Mouse (Mus musculus) heart, adult 2 months (tissue): ENCODE data around the gene Lysmd1. TPM values are rescaled to one million over a fixed set of nuclear protein-coding genes. Genes with fewer than 3 reads are reported as not detected.

Experiments
- DNase-seq, 2 experiments: peaks; one replicate each; pipeline ENCODE4 v3.0.0; 2021
- H3K27ac ChIP-seq: fragments of 200-600 bp; 2 replicates; pipeline ENCODE4 v1.8.1; 2022
- H3K27me3 ChIP-seq: fragments of 200-500 bp; 2 replicates; pipeline ENCODE4 v1.6.1; 2012; ENCODE audit warnings: mild to moderate bottlenecking, low read length, inconsistent platforms, mixed read lengths; ENCODE audit not compliant: control insufficient read depth, insufficient read depth
- H3K36me3 ChIP-seq: fragments of 200-500 bp; 2 replicates; pipeline ENCODE4 v1.6.1; 2012; ENCODE audit warnings: low read length, inconsistent platforms; ENCODE audit not compliant: control insufficient read depth, insufficient read depth
- H3K4me1 ChIP-seq: fragments of 200-500 bp; 2 replicates; pipeline ENCODE4 v1.6.1; 2011; ENCODE audit warnings: low read length; ENCODE audit not compliant: control insufficient read depth, insufficient read depth
- H3K4me3 ChIP-seq: fragments of 200-600 bp; 2 replicates; pipeline ENCODE4 v1.8.1; 2022
- H3K79me2 ChIP-seq: fragments of 200-500 bp; replicated peaks from 2 replicates; pipeline ENCODE4 v1.6.1; 2012; ENCODE audit warnings: mild to moderate bottlenecking, inconsistent platforms, low read length, moderate library complexity, mixed read lengths; ENCODE audit not compliant: control insufficient read depth, insufficient read depth
- H3K9ac ChIP-seq: fragments of 200-500 bp; 2 replicates; pipeline ENCODE4 v1.6.1; 2012; ENCODE audit warnings: low read depth, mild to moderate bottlenecking, control low read depth, inconsistent platforms, low read length, mixed read lengths
- CTCF ChIP-seq: fragments of 200-600 bp; IDR thresholded peaks from 2 replicates; pipeline ENCODE4 v1.8.1; 2022; ENCODE audit warnings: antibody characterized with exemption, mild to moderate bottlenecking, moderate library complexity
- EP300 ChIP-seq: fragments of 200-500 bp; IDR thresholded peaks from 2 replicates; pipeline ENCODE4 v1.6.1; 2011; ENCODE audit warnings: low read depth, low read length, control low read depth; ENCODE audit not compliant: insufficient read depth
- POLR2A ChIP-seq: fragments of 200-500 bp; IDR thresholded peaks from 2 replicates; pipeline ENCODE4 v1.6.1; 2011; ENCODE audit warnings: mild to moderate bottlenecking, low read depth, low read length, control low read depth; ENCODE audit not compliant: insufficient read depth
- WGBS: fragments of 180-500 bp; shearing (Covaris S2); methylation state at CpG from one replicate; pipeline ENCODE4 v1.1.7; 2018; 5-methylcytosine and 5-hydroxymethylcytosine counted together
- intact Hi-C: fragments of 180-260 bp; cut with DNase I; formaldehyde crosslinking; loops from one replicate; pipeline ENCODE4 v1.15.1; 2025
- microRNA-seq, 2 experiments: library from miRNA; unstranded; fragments of <30 nt; microRNA quantifications; one replicate each; pipeline ENCODE4 v1.2.0; 2021
- polyA plus RNA-seq: library from polyadenylated mRNA; depleted of rRNA; stranded (reverse); fragments of >200 nt; gene quantifications from 2 replicates; pipeline ENCODE4 v1.2.3, GENCODE M21; 2012; rRNA removed
- total RNA-seq, 2 experiments: library from RNA; stranded (reverse); gene quantifications; 2 replicates each; pipeline ENCODE4 v1.2.3; 2021

Gene Lysmd1
- total and polyA plus RNA-seq, 3 experiments = 4.5 to 6.3 (median 5.8) TPM

- DNase-seq = no peak
- H3K27ac ChIP-seq = no peak overlapping the region
- H3K4me3 ChIP-seq = no peak overlapping the region
- H3K36me3 ChIP-seq = no peaks in the 10 kb centered on the region
- no peak overlapping the region for H3K9ac ChIP-seq
- H3K4me1 ChIP-seq = no peaks in the 10 kb centered on the region
- intact Hi-C loops = no loop called here
- H3K27me3 ChIP-seq = no peaks in the 10 kb centered on the region
- 62% methylated on average over 3 of the region's 3 CpGs for whole genome bisulfite sequencing
- no peaks in the 10 kb centered on the region for H3K79me2 ChIP-seq
- TF ChIP-seq POLR2A (no peak), CTCF (no peak), EP300 (no peak)
Observed at GRCm38 (mm10) chr3:95179890-95180289, 46.0 kb downstream of the Lysmd1 start.

GRCm38 (mm10) chr3:95181841-95182240 lies 48.0 kb downstream of the Lysmd1 start:
- no peaks in the 10 kb centered on the region for H3K27me3 ChIP-seq
- H3K4me1 ChIP-seq = no peaks in the 10 kb centered on the region
- no peak overlapping the region for H3K9ac ChIP-seq
- H3K79me2 ChIP-seq = no peaks in the 10 kb centered on the region
- no peak for DNase-seq
- intact Hi-C loops = no loop called here
- no peak overlapping the region for H3K4me3 ChIP-seq
- no peak for TF ChIP-seq EP300
- TF ChIP-seq CTCF = no peak
- no peak for TF ChIP-seq POLR2A
- H3K36me3 ChIP-seq = no peaks in the 10 kb centered on the region
- 48% methylated on average over 1 of the region's 1 CpGs for WGBS
- no peak overlapping the region for H3K27ac ChIP-seq

- WGBS = 69% methylated on average over 9 of the region's 9 CpGs
- no peaks in the 10 kb centered on the region for H3K4me1 ChIP-seq
- H3K4me3 ChIP-seq = no peak overlapping the region
- DNase-seq = no peak
- no peak overlapping the region for H3K9ac ChIP-seq
- H3K27me3 ChIP-seq = no peaks in the 10 kb centered on the region
- no peak for TF ChIP-seq POLR2A
- no peak for TF ChIP-seq EP300
- TF ChIP-seq CTCF = no peak
- no peaks in the 10 kb centered on the region for H3K36me3 ChIP-seq
- intact Hi-C loops = loop anchor here (5.0 kb wide), 1 partner anchor 38 kb away; no protein-coding TSS in a partner anchor
- H3K79me2 ChIP-seq = no peaks in the 10 kb centered on the region
- H3K27ac ChIP-seq = no peak overlapping the region
Observed at GRCm38 (mm10) chr3:95184796-95185577, 51.1 kb downstream of the Lysmd1 start.

GRCm38 (mm10) chr3:95186100-95186499 lies 52.2 kb downstream of the Lysmd1 start:
- no peak overlapping the region for H3K4me3 ChIP-seq
- WGBS = 92% methylated on average over 2 of the region's 2 CpGs
- no peaks in the 10 kb centered on the region for H3K27me3 ChIP-seq
- H3K4me1 ChIP-seq = no peaks in the 10 kb centered on the region
- no peak overlapping the region for H3K9ac ChIP-seq
- no peaks in the 10 kb centered on the region for H3K79me2 ChIP-seq
- H3K27ac ChIP-seq = no peak overlapping the region
- no peak for DNase-seq
- intact Hi-C loops = loop anchor here (5.0 kb wide), 1 partner anchor 39 kb away; no protein-coding TSS in a partner anchor
- H3K36me3 ChIP-seq = no peaks in the 10 kb centered on the region
- no peak for TF ChIP-seq CTCF
- TF ChIP-seq EP300 = no peak
- no peak for TF ChIP-seq POLR2A

- intact Hi-C loops = loop anchor here (5.0 kb wide), 1 partner anchor 40 kb away; no protein-coding TSS in a partner anchor
- H3K27me3 ChIP-seq = no peaks in the 10 kb centered on the region
- no peak overlapping the region for H3K9ac ChIP-seq
- H3K36me3 ChIP-seq = no peaks in the 10 kb centered on the region
- WGBS = 90% methylated on average over 6 of the region's 6 CpGs
- TF ChIP-seq EP300 (no peak), POLR2A (no peak), CTCF (no peak)
- no peaks in the 10 kb centered on the region for H3K79me2 ChIP-seq
- no peak overlapping the region for H3K4me3 ChIP-seq
- no peak overlapping the region for H3K27ac ChIP-seq
- no peak for DNase-seq
- no peaks in the 10 kb centered on the region for H3K4me1 ChIP-seq
Observed at GRCm38 (mm10) chr3:95186888-95187287, 53.0 kb downstream of the Lysmd1 start.

Small RNA genes lying within 50 kb of the gene (microRNA-seq; reads per million reads assigned to microRNA genes)
- gene Mir8099-1 = 0 reads per million in 2 experiments

Other genes with a start within 250 kb of the Lysmd1 start
- gene Psmb4, start 247.1 kb upstream of the Lysmd1 start, total RNA-seq = 100 to 1,000 TPM; 212 to 223 TPM
- 232 and 374 TPM in 2 replicates for gene Psmb4, start 247.1 kb upstream of the Lysmd1 start, polyA plus RNA-seq
- 100 to 1,000 TPM; 100 to 122 TPM for gene Selenbp1, start 201.0 kb upstream of the Lysmd1 start, total RNA-seq
- gene Selenbp1, start 201.0 kb upstream of the Lysmd1 start, polyA plus RNA-seq = 190 and 223 TPM in 2 replicates
- 1 to 10 TPM; 6.6 to 8.0 TPM for gene Rfx5, start 180.0 kb upstream of the Lysmd1 start, total RNA-seq
- 5.6 and 7.1 TPM in 2 replicates for gene Rfx5, start 180.0 kb upstream of the Lysmd1 start, polyA plus RNA-seq
- gene Pi4kb, start 159.4 kb upstream of the Lysmd1 start, total RNA-seq = 10 to 100 TPM; 25.8 to 29.5 TPM
- 18.7 and 28.7 TPM in 2 replicates for gene Pi4kb, start 159.4 kb upstream of the Lysmd1 start, polyA plus RNA-seq
- gene Zfp687, start 118.6 kb upstream of the Lysmd1 start, total RNA-seq = 10 to 100 TPM; 11.0 to 13.5 TPM
- 10.6 and 10.9 TPM in 2 replicates for gene Zfp687, start 118.6 kb upstream of the Lysmd1 start, polyA plus RNA-seq
- gene Psmd4, start 91.5 kb upstream of the Lysmd1 start, total RNA-seq = 100 to 1,000 TPM; 121 to 140 TPM
- 119 and 144 TPM in 2 replicates for gene Psmd4, start 91.5 kb upstream of the Lysmd1 start, polyA plus RNA-seq
- gene Pip5k1a, start 27.2 kb upstream of the Lysmd1 start, total RNA-seq = 10 to 100 TPM; 15.8 to 16.8 TPM
- gene Pip5k1a, start 27.2 kb upstream of the Lysmd1 start, polyA plus RNA-seq = 11.8 and 17.9 TPM in 2 replicates
- gene Vps72, start 23.1 kb upstream of the Lysmd1 start, total RNA-seq = 10 to 100 TPM; 31.8 to 36.5 TPM
- gene Vps72, start 23.1 kb upstream of the Lysmd1 start, polyA plus RNA-seq = 34.5 and 39.2 TPM in 2 replicates
- gene Tmod4, start 9.6 kb upstream of the Lysmd1 start, total RNA-seq = 10 to 100 TPM; 22.6 to 30.9 TPM
- gene Tmod4, start 9.6 kb upstream of the Lysmd1 start, polyA plus RNA-seq = 23.3 and 25.6 TPM in 2 replicates
- gene Scnm1, start 77 bp upstream of the Lysmd1 start, total RNA-seq = 10 to 100 TPM; 28.3 to 32.1 TPM
- 46.8 and 67.9 TPM in 2 replicates for gene Scnm1, start 77 bp upstream of the Lysmd1 start, polyA plus RNA-seq
- 1 to 10 TPM; 1.5 to 2.1 TPM for gene Tnfaip8l2, start 8.3 kb downstream of the Lysmd1 start, total RNA-seq
- 3.3 and 4.9 TPM in 2 replicates for gene Tnfaip8l2, start 8.3 kb downstream of the Lysmd1 start, polyA plus RNA-seq
- 1 to 10 TPM; 3.8 to 3.9 TPM for gene Sema6c, start 26.4 kb downstream of the Lysmd1 start, total RNA-seq
- gene Sema6c, start 26.4 kb downstream of the Lysmd1 start, polyA plus RNA-seq = 16.9 and 21.1 TPM in 2 replicates
- 10 to 100 TPM; 13.5 to 14.1 TPM for gene Gabpb2, start 83.8 kb downstream of the Lysmd1 start, total RNA-seq
- gene Gabpb2, start 83.8 kb downstream of the Lysmd1 start, polyA plus RNA-seq = 8.6 and 15.8 TPM in 2 replicates
- gene Cdc42se1, start 94.6 kb downstream of the Lysmd1 start, total RNA-seq = 10 to 100 TPM; 16.8 to 18.9 TPM
- gene Cdc42se1, start 94.6 kb downstream of the Lysmd1 start, polyA plus RNA-seq = 19.0 and 24.2 TPM in 2 replicates
- gene Mllt11, start 98.1 kb downstream of the Lysmd1 start, total RNA-seq = 1 to 10 TPM; 5.6 to 6.9 TPM
- 13.7 and 23.9 TPM in 2 replicates for gene Mllt11, start 98.1 kb downstream of the Lysmd1 start, polyA plus RNA-seq
- gene Gm128, start 107.5 kb downstream of the Lysmd1 start, total RNA-seq = not detected
- 0.16 and 0.26 TPM in 2 replicates for gene Gm128, start 107.5 kb downstream of the Lysmd1 start, polyA plus RNA-seq
- gene Bnipl, start 117.1 kb downstream of the Lysmd1 start, total RNA-seq = not detected
- 0.12 and 0.25 TPM in 2 replicates for gene Bnipl, start 117.1 kb downstream of the Lysmd1 start, polyA plus RNA-seq
- gene Mindy1, start 147.3 kb downstream of the Lysmd1 start, total RNA-seq = 10 to 100 TPM; 17.5 to 21.3 TPM
- 32.2 and 36.9 TPM in 2 replicates for gene Mindy1, start 147.3 kb downstream of the Lysmd1 start, polyA plus RNA-seq
- 10 to 100 TPM; 23.4 to 26.1 TPM for gene Prune1, start 148.0 kb downstream of the Lysmd1 start, total RNA-seq
- 28.4 and 45.8 TPM in 2 replicates for gene Prune1, start 148.0 kb downstream of the Lysmd1 start, polyA plus RNA-seq
- gene Anxa9, start 173.1 kb downstream of the Lysmd1 start, total RNA-seq = under 1 TPM; 0.59 to 0.68 TPM
- 1.1 and 1.6 TPM in 2 replicates for gene Anxa9, start 173.1 kb downstream of the Lysmd1 start, polyA plus RNA-seq
- 10 to 100 TPM; 35.3 to 39.3 TPM for gene Cers2, start 180.7 kb downstream of the Lysmd1 start, total RNA-seq
- gene Cers2, start 180.7 kb downstream of the Lysmd1 start, polyA plus RNA-seq = 65.6 and 69.1 TPM in 2 replicates
- gene Setdb1, start 223.1 kb downstream of the Lysmd1 start, total RNA-seq = 10 to 100 TPM; 10.4 to 12.2 TPM
- 8.0 and 12.6 TPM in 2 replicates for gene Setdb1, start 223.1 kb downstream of the Lysmd1 start, polyA plus RNA-seq